Mouse (Mus musculus) forelimb bud, embryonic 11.5 days (tissue): ENCODE results near the gene Gm973.

Experiments
- DNase-seq: peaks from one replicate; pipeline ENCODE4 v3.0.0-alpha.2; 2012; ENCODE audit warnings: low read depth, low spot score

Gene Gm973

GRCm38 (mm10) chr1:59492432-59492831, 23.6 kb upstream of the Gm973 start:
- DNase-seq = no peak

GRCm38 (mm10) chr1:59495970-59496369, 20.1 kb upstream of the Gm973 start:
- DNase-seq = no peak

GRCm38 (mm10) chr1:59497741-59498613, 18.1 kb upstream of the Gm973 start:
- DNase-seq = no peak

GRCm38 (mm10) chr1:59499327-59499726, 16.7 kb upstream of the Gm973 start:
- no peak for DNase-seq

GRCm38 (mm10) chr1:59502355-59502754, 13.7 kb upstream of the Gm973 start:
- no peak for DNase-seq

GRCm38 (mm10) chr1:59503659-59504301, 12.3 kb upstream of the Gm973 start:
- no peak for DNase-seq

GRCm38 (mm10) chr1:59504302-59504700, 11.8 kb upstream of the Gm973 start:
- DNase-seq = no peak

- no peak for DNase-seq
These were observed 7.5 kb upstream of the Gm973 start for GRCm38 (mm10) chr1:59508463-59509139.

- no peak for DNase-seq
These were observed 4.3 kb upstream of the Gm973 start for GRCm38 (mm10) chr1:59511566-59512270.

GRCm38 (mm10) chr1:59520226-59520837, 4.3 kb downstream of the Gm973 start:
- peak; percentile 57 for DNase-seq

GRCm38 (mm10) chr1:59522456-59522855, 6.4 kb downstream of the Gm973 start:
- DNase-seq = no peak

- no peak for DNase-seq
These were observed 7.4 kb downstream of the Gm973 start for GRCm38 (mm10) chr1:59523378-59523958.

GRCm38 (mm10) chr1:59524071-59524470, 8.0 kb downstream of the Gm973 start:
- no peak for DNase-seq

- no peak for DNase-seq
These were observed 8.7 kb downstream of the Gm973 start for GRCm38 (mm10) chr1:59524759-59525158.

GRCm38 (mm10) chr1:59527219-59527618, 11.2 kb downstream of the Gm973 start:
- DNase-seq = no peak

GRCm38 (mm10) chr1:59534976-59535810, 19.1 kb downstream of the Gm973 start:
- DNase-seq = no peak

GRCm38 (mm10) chr1:59538381-59538780, 22.3 kb downstream of the Gm973 start:
- DNase-seq = no peak

GRCm38 (mm10) chr1:59540537-59541148, 24.6 kb downstream of the Gm973 start:
- DNase-seq = no peak

- DNase-seq = no peak
These were observed 25.4 kb downstream of the Gm973 start for GRCm38 (mm10) chr1:59541271-59542020.
